Mouse (Mus musculus) CD4-positive, CD25-positive, alpha-beta regulatory T cell, adult 4 months (primary cell): ENCODE measurements around the gene Enkd1. TPM values are rescaled to one million over a fixed set of nuclear protein-coding genes. Genes with fewer than 3 reads are reported as not detected.

Source experiments
- polyA plus RNA-seq, 2 experiments: library from polyadenylated mRNA; unstranded; fragments of 100-300 nt; shearing (Covaris generic); gene quantifications; one replicate each; pipeline ENCODE4 v1.2.1; 2017

The Enkd1 gene
- polyA plus RNA-seq, 2 experiments from 2014 or later = 2.7 to 2.8 TPM

Other genes starting within 250 kb of the Enkd1 start
- gene Tppp3, start 236.7 kb downstream of the Enkd1 start, polyA plus RNA-seq = 1 to 10 TPM; 1.2 to 1.4 TPM
- gene Zdhhc1, start 211.3 kb downstream of the Enkd1 start, polyA plus RNA-seq = 1 to 10 TPM in 1 of 2 experiments, under 1 TPM in 1; 0.97 to 1.5 TPM
- gene Hsd11b2, start 189.5 kb downstream of the Enkd1 start, polyA plus RNA-seq = not detected
- 10 to 100 TPM; 33.7 to 36.8 TPM for gene Atp6v0d1, start 142.2 kb downstream of the Enkd1 start, polyA plus RNA-seq
- gene Ripor1, start 103.0 kb downstream of the Enkd1 start, polyA plus RNA-seq = 10 to 100 TPM in 1 of 2 experiments, 1 to 10 TPM in 1; 7.8 to 12.6 TPM
- gene Ctcf, start 71.6 kb downstream of the Enkd1 start, polyA plus RNA-seq = 10 to 100 TPM; 53.5 to 69.1 TPM
- 1 to 10 TPM in 1 of 2 experiments, under 1 TPM in 1; 0.99 to 2.3 TPM for gene Agrp, start 70.8 kb downstream of the Enkd1 start, polyA plus RNA-seq
- gene Carmil2, start 21.9 kb downstream of the Enkd1 start, polyA plus RNA-seq = 1 to 10 TPM; 5.0 to 8.1 TPM
- 100 to 1,000 TPM in 1 of 2 experiments, 10 to 100 TPM in 1; 70.0 to 102 TPM for gene Acd, start 7.1 kb downstream of the Enkd1 start, polyA plus RNA-seq
- gene Pard6a, start 7.1 kb downstream of the Enkd1 start, polyA plus RNA-seq = 10 to 100 TPM; 10.1 to 13.9 TPM
- gene 4933405L10Rik, start 555 bp downstream of the Enkd1 start, polyA plus RNA-seq = not detected
- gene Gfod2, start 50.5 kb upstream of the Enkd1 start, polyA plus RNA-seq = 1 to 10 TPM; 2.6 to 3.7 TPM
- gene Ranbp10, start 119.1 kb upstream of the Enkd1 start, polyA plus RNA-seq = 1 to 10 TPM; 7.6 to 10.0 TPM
- under 1 TPM in 1 of 2 experiments, not detected in 1; 0.19 TPM for gene Tsnaxip1, start 119.5 kb upstream of the Enkd1 start, polyA plus RNA-seq
- 10 to 100 TPM; 14.1 to 23.3 TPM for gene Cenpt, start 145.1 kb upstream of the Enkd1 start, polyA plus RNA-seq
- 1 to 10 TPM; 4.5 to 6.0 TPM for gene Thap11, start 146.9 kb upstream of the Enkd1 start, polyA plus RNA-seq
- 10 to 100 TPM in 1 of 2 experiments, 1 to 10 TPM in 1; 9.9 to 48.7 TPM for gene Nutf2, start 152.4 kb upstream of the Enkd1 start, polyA plus RNA-seq
- gene Edc4, start 172.7 kb upstream of the Enkd1 start, polyA plus RNA-seq = 10 to 100 TPM; 30.2 to 66.0 TPM
- gene Nrn1l, start 185.4 kb upstream of the Enkd1 start, polyA plus RNA-seq = 1 to 10 TPM in 1 of 2 experiments, not detected in 1; 1.5 TPM
- gene Pskh1, start 192.2 kb upstream of the Enkd1 start, polyA plus RNA-seq = 10 to 100 TPM; 10.6 to 18.1 TPM
- 1 to 10 TPM; 1.6 to 3.6 TPM for gene Ctrl, start 225.7 kb upstream of the Enkd1 start, polyA plus RNA-seq
- gene Psmb10, start 230.2 kb upstream of the Enkd1 start, polyA plus RNA-seq = 100 to 1,000 TPM; 339 to 391 TPM
- gene Lcat, start 235.2 kb upstream of the Enkd1 start, polyA plus RNA-seq = under 1 TPM in 1 of 2 experiments, not detected in 1; 0.40 TPM